Comparison of ENCODE assay signal across 9 mouse cellular contexts in genomic region chr11:118603126-118603525, GRCm38 (mm10).
DNase-seq lines count a peak whose midpoint lies in the region; ATAC-seq and TF ChIP-seq lines count a peak whose summit lies in the region.
"Had no signal": no experiment of that assay in that cellular context is flagged by ENCODE, and none has a peak within 500 bp of the region (broad histone marks: within the 10 kb centered on the region; RNA-seq: fewer than 3 reads in every experiment).

No protein-coding gene starts in this region.

- H3K9me3 ChIP-seq in forebrain, embryonic 10.5 days, result no peaks in the 10 kb centered on the region
- no peaks in the 10 kb centered on the region for H3K9me3 ChIP-seq in forebrain, postnatal 0 days (ENCODE audit: low read length)
- no peaks in the 10 kb centered on the region for H3K9me3 ChIP-seq in limb, embryonic 14.5 days (ENCODE audit: control insufficient read depth, low read length)
- no peaks in the 10 kb centered on the region for H3K9me3 ChIP-seq in forebrain, embryonic 16.5 days (ENCODE audit: control insufficient read depth, low read length)
- H3K9me3 ChIP-seq: midbrain, embryonic 12.5 days had no signal

- H3K4me2 ChIP-seq in forebrain, postnatal 0 days (ENCODE audit: low read depth), result no peak overlapping the region
- H3K4me2 ChIP-seq in limb, embryonic 14.5 days (replicated peaks; ENCODE audit: low read depth, low read length, severe bottlenecking), result no peak overlapping the region
- no peak overlapping the region for H3K4me2 ChIP-seq in forebrain, embryonic 16.5 days (ENCODE audit: low read length)
- H3K4me2 ChIP-seq: midbrain, embryonic 12.5 days had no signal

- peaks cover 10% of the 10 kb centered on the region for H3K4me1 ChIP-seq in forebrain, embryonic 10.5 days
- H3K4me1 ChIP-seq in forebrain, postnatal 0 days (ENCODE audit: insufficient read depth), result peaks cover 8% of the 10 kb centered on the region; the same call in 1 of the 2 replicates
- no peaks in the 10 kb centered on the region for H3K4me1 ChIP-seq in limb, embryonic 14.5 days (ENCODE audit: control insufficient read depth, insufficient read depth, low read length)
- peaks cover 25% of the 10 kb centered on the region for H3K4me1 ChIP-seq in forebrain, embryonic 16.5 days (replicated peaks; ENCODE audit: control insufficient read depth, insufficient read depth, low read length)

- ATAC-seq in forebrain, postnatal 0 days, result no peak
- no peak for ATAC-seq in limb, embryonic 14.5 days (ENCODE audit: low FRiP score, low read depth)
- no peak for ATAC-seq in forebrain, embryonic 16.5 days

- TF ChIP-seq POLR2A in limb, embryonic 14.5 days (IDR thresholded peaks at IDR 0.05; ENCODE audit: borderline replicate concordance, extremely low read depth, insufficient read depth, insufficient read length), result no peak

- TF ChIP-seq CTCF in forebrain, postnatal 0 days (IDR thresholded peaks at IDR 0.05; ENCODE audit: low read depth), result no peak

- no peak overlapping the region for H3K27ac ChIP-seq in forebrain, embryonic 10.5 days
- no peak overlapping the region for H3K27ac ChIP-seq in forebrain, postnatal 0 days (ENCODE audit: low read depth, low read length)
- no peak overlapping the region for H3K27ac ChIP-seq in limb, embryonic 14.5 days (replicated peaks; ENCODE audit: low read depth, low read length)
- H3K27ac ChIP-seq in forebrain, embryonic 16.5 days (ENCODE audit: low read length), result no peak overlapping the region
- H3K27ac ChIP-seq: midbrain, embryonic 12.5 days had no signal

- H3K9ac ChIP-seq in forebrain, postnatal 0 days, result no peak overlapping the region
- no peak overlapping the region for H3K9ac ChIP-seq in limb, embryonic 14.5 days (ENCODE audit: low read depth, low read length, severe bottlenecking)
- H3K9ac ChIP-seq in forebrain, embryonic 16.5 days (replicated peaks; ENCODE audit: low read depth, low read length), result no peak overlapping the region
- H3K9ac ChIP-seq: midbrain, embryonic 12.5 days had no signal

- H3K27me3 ChIP-seq in forebrain, embryonic 10.5 days (ENCODE audit: poor library complexity, severe bottlenecking), result peaks cover 33% of the 10 kb centered on the region
- no peaks in the 10 kb centered on the region for H3K27me3 ChIP-seq in forebrain, postnatal 0 days (ENCODE audit: insufficient read depth, low read length)
- H3K27me3 ChIP-seq in limb, embryonic 14.5 days (ENCODE audit: control insufficient read depth, insufficient read depth, low read length), result no peaks in the 10 kb centered on the region
- H3K27me3 ChIP-seq in forebrain, embryonic 16.5 days (replicated peaks; ENCODE audit: control insufficient read depth, insufficient read depth, low read length), result no peaks in the 10 kb centered on the region
- H3K27me3 ChIP-seq: midbrain, embryonic 12.5 days had no signal

- WGBS in forebrain, embryonic 10.5 days, result 4% methylated on average over 10 of the region's 10 CpGs
- WGBS in forebrain, postnatal 0 days, result 8% methylated on average over 10 of the region's 10 CpGs
- 4% methylated on average over 10 of the region's 10 CpGs for WGBS in limb, embryonic 14.5 days
- WGBS in forebrain, embryonic 16.5 days, result 4% methylated on average over 10 of the region's 10 CpGs

- no peak overlapping the region for H3K4me3 ChIP-seq in forebrain, embryonic 10.5 days
- no peak overlapping the region for H3K4me3 ChIP-seq in forebrain, postnatal 0 days (ENCODE audit: low read depth, low read length)
- H3K4me3 ChIP-seq in limb, embryonic 14.5 days (replicated peaks; ENCODE audit: low read length), result no peak overlapping the region
- no peak overlapping the region for H3K4me3 ChIP-seq in forebrain, embryonic 16.5 days (replicated peaks; ENCODE audit: low read length)
- H3K4me3 ChIP-seq: midbrain, embryonic 12.5 days had no signal

- no peaks in the 10 kb centered on the region for H3K36me3 ChIP-seq in forebrain, embryonic 10.5 days (replicated peaks)
- no peaks in the 10 kb centered on the region for H3K36me3 ChIP-seq in forebrain, postnatal 0 days (ENCODE audit: insufficient read depth)
- no peaks in the 10 kb centered on the region for H3K36me3 ChIP-seq in limb, embryonic 14.5 days (ENCODE audit: control insufficient read depth, insufficient read depth, low read length)
- H3K36me3 ChIP-seq in forebrain, embryonic 16.5 days (ENCODE audit: control insufficient read depth, insufficient read depth), result no peaks in the 10 kb centered on the region
- H3K36me3 ChIP-seq: midbrain, embryonic 12.5 days had no signal

- DNase-seq in forebrain, embryonic 10.5 days (ENCODE audit: extremely low spot score, low spot score), result peak; percentile 57
- no peak for DNase-seq in forebrain, postnatal 0 days
- peak; percentile 32 for DNase-seq in urinary bladder, postnatal 14 days (ENCODE audit: low spot score)
- DNase-seq in urinary bladder, postnatal 10 days (ENCODE audit: low spot score), result no peak
- peak; percentile 75 for DNase-seq in limb, embryonic 14.5 days (ENCODE audit: low spot score)
- peak; percentile 51 for DNase-seq in thymus, postnatal 14 days
- DNase-seq in c-Kit-positive CD71-positive TER-119-positive erythroid progenitor cells, embryonic 14.5 days (ENCODE audit: low spot score), result no peak

Comparison
In these comparisons a context has a peak if more than half of its experiments do, and no peak if none do; other contexts are left out.
1. DNase-seq: peak in forebrain, embryonic 10.5 days (single experiment), urinary bladder, postnatal 14 days (single experiment), limb, embryonic 14.5 days (single experiment) and thymus, postnatal 14 days (single experiment); none in forebrain, postnatal 0 days (single experiment), urinary bladder, postnatal 10 days (single experiment) and c-Kit-positive CD71-positive TER-119-positive erythroid progenitor cells, embryonic 14.5 days (single experiment).